Mouse (Mus musculus) embryonic facial prominence, embryonic 11.5 days (tissue): Measurements from ENCODE around the gene Trrap. TPM values are rescaled to one million over a fixed set of nuclear protein-coding genes. Genes with fewer than 3 reads are reported as not detected.

Experiments
- microRNA-seq: library from miRNA; unstranded; fragments of <30 nt; microRNA quantifications from one replicate; pipeline ENCODE4, GENCODE M21; 2016; ENCODE audit warnings: borderline number of aligned reads
- polyA plus RNA-seq: library from polyadenylated mRNA; unstranded; fragments of >200 nt; fragmentation: Nextera tagmentation; extraction: Ambion mirVana; gene quantifications from 2 replicates; pipeline ENCODE4 v1.2.1, GENCODE M21; 2014

Trrap gene
- polyA plus RNA-seq, 1 experiment from 2014 or later: 78.8 TPM

Small RNA genes within 50 kb of the gene (microRNA-seq; reads per million reads assigned to microRNA genes)
- not detected for gene Mir7039

Other genes with a start within 250 kb of the Trrap start
- 0.67 and 1.4 TPM in 2 replicates for gene Nptx2, start 221.8 kb upstream of the Trrap start, polyA plus RNA-seq
- 3.0 and 4.2 TPM in 2 replicates for gene Tmem130, start 5.9 kb upstream of the Trrap start, polyA plus RNA-seq
- gene Smurf1, start 198.1 kb downstream of the Trrap start, polyA plus RNA-seq: 12.1 and 16.7 TPM in 2 replicates